10 mouse cellular contexts compared by ENCODE assay signal in the genomic region with DNA sequence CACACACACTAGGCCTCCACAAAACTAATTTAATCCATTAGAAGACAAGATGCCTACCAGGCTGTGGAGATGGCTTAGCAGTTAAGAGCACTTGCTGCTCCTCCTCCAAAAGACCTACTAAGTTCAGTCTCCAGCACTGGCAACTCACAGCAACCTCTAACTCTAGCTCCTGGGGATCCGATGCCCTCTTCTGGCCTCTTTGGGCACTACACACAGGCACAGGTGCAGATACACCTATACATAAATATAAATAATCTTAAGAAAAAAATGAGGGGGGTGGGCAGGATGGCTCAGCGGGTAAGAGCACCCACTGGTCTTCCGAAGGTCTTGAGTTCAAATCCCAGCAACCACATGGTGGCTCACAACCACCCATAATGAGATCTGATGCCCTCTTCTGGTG. TPM values are rescaled to one million over a fixed set of nuclear protein-coding genes. Genes with fewer than 3 reads are reported as not detected.
DNase-seq lines count a peak whose midpoint lies in the region; ATAC-seq and TF ChIP-seq lines count a peak whose summit lies in the region.
"Had no signal": no experiment of that assay in that cellular context is flagged by ENCODE, and none has a peak within 500 bp of the region (broad histone marks: within the 10 kb centered on the region; RNA-seq: fewer than 3 reads in every experiment).

No protein-coding gene starts in this region.

- TF ChIP-seq EP300 in lung, postnatal 0 days (IDR thresholded peaks at IDR 0.05), result no peak
- no peak for TF ChIP-seq EP300 in stomach, postnatal 0 days (optimal IDR thresholded peaks at IDR 0.05)

- H3K4me2 ChIP-seq in lung, postnatal 0 days (replicated peaks; ENCODE audit: low read depth, low read length), result no peak overlapping the region
- H3K4me2 ChIP-seq in stomach, postnatal 0 days (replicated peaks; ENCODE audit: low read depth), result no peak overlapping the region
- H3K4me2 ChIP-seq in hindbrain, embryonic 11.5 days (replicated peaks; ENCODE audit: low read depth, low read length), result no peak overlapping the region
- H3K4me2 ChIP-seq: midbrain, embryonic 12.5 days had no signal

- WGBS in lung, postnatal 0 days, result 17% methylated on average over 3 of the region's 3 CpGs
- WGBS in stomach, postnatal 0 days, result 15% methylated on average over 3 of the region's 3 CpGs
- whole genome bisulfite sequencing in hindbrain, embryonic 11.5 days, result 21% methylated on average over 3 of the region's 3 CpGs
- WGBS in midbrain, embryonic 10.5 days, result 23% methylated on average over 3 of the region's 3 CpGs

- H3K27ac ChIP-seq in gastrocnemius, adult 2 months, result no peak overlapping the region
- H3K27ac ChIP-seq in lung, postnatal 0 days (ENCODE audit: low read length), result no peak overlapping the region
- H3K27ac ChIP-seq in stomach, postnatal 0 days (replicated peaks), result no peak overlapping the region
- H3K27ac ChIP-seq in hindbrain, embryonic 11.5 days (ENCODE audit: low read depth, low read length), result no peak overlapping the region
- no peak overlapping the region for H3K27ac ChIP-seq in midbrain, embryonic 10.5 days (replicated peaks)
- H3K27ac ChIP-seq: midbrain, embryonic 12.5 days had no signal

- no peaks in the 10 kb centered on the region for H3K36me3 ChIP-seq in lung, postnatal 0 days (ENCODE audit: insufficient read depth, low read length)
- H3K36me3 ChIP-seq in stomach, postnatal 0 days (ENCODE audit: control insufficient read depth, insufficient read depth, low read length), result no peaks in the 10 kb centered on the region
- no peaks in the 10 kb centered on the region for H3K36me3 ChIP-seq in hindbrain, embryonic 11.5 days (ENCODE audit: control insufficient read depth, insufficient read depth, low read length)
- H3K36me3 ChIP-seq in midbrain, embryonic 10.5 days, result 0 out of 2 replicates have a peak, but pooled peaks cover 2% of the 10 kb centered on the region
- H3K36me3 ChIP-seq: midbrain, embryonic 12.5 days had no signal

- H3K4me1 ChIP-seq in lung, postnatal 0 days (ENCODE audit: insufficient read depth, low read depth, low read length), result peaks cover 5% of the 10 kb centered on the region; the same call in 1 of the 2 replicates
- H3K4me1 ChIP-seq in stomach, postnatal 0 days (replicated peaks; ENCODE audit: control insufficient read depth, insufficient read depth), result peaks cover 5% of the 10 kb centered on the region; the same call in 1 of the 2 replicates
- peaks cover 12% of the 10 kb centered on the region; the same call in 1 of the 2 replicates for H3K4me1 ChIP-seq in hindbrain, embryonic 11.5 days (replicated peaks; ENCODE audit: control insufficient read depth, insufficient read depth, low read length)
- peaks cover 39% of the 10 kb centered on the region for H3K4me1 ChIP-seq in midbrain, embryonic 10.5 days

- intact Hi-C loops in gastrocnemius, adult 2 months (cut with DNase I), result no loop called here

- no peak for ATAC-seq in lung, postnatal 0 days
- no peak for ATAC-seq in stomach, postnatal 0 days (ENCODE audit: low FRiP score, low TSS enrichment)
- no peak for ATAC-seq in hindbrain, embryonic 11.5 days (ENCODE audit: low FRiP score)
- ATAC-seq: Patski had no signal

- peaks cover 45% of the 10 kb centered on the region for H3K27me3 ChIP-seq in lung, postnatal 0 days (replicated peaks; ENCODE audit: insufficient read depth, low read length)
- H3K27me3 ChIP-seq in stomach, postnatal 0 days (ENCODE audit: control insufficient read depth, insufficient read depth, low read length), result peaks cover 10% of the 10 kb centered on the region
- peaks cover 49% of the 10 kb centered on the region for H3K27me3 ChIP-seq in hindbrain, embryonic 11.5 days (ENCODE audit: control insufficient read depth, insufficient read depth, low read length)
- H3K27me3 ChIP-seq in midbrain, embryonic 10.5 days (ENCODE audit: low read depth, poor library complexity, severe bottlenecking), result peaks cover 78% of the 10 kb centered on the region
- H3K27me3 ChIP-seq: Patski had no signal

- TF ChIP-seq CTCF in gastrocnemius, adult 2 months (IDR thresholded peaks at IDR 0.05), result peak; percentile 51
- peak; percentile 55 for TF ChIP-seq CTCF in lung, postnatal 0 days (IDR thresholded peaks at IDR 0.05)
- TF ChIP-seq CTCF in stomach, postnatal 0 days (IDR thresholded peaks at IDR 0.05; ENCODE audit: low read depth), result peak; percentile 68

- no peak overlapping the region for H3K9ac ChIP-seq in lung, postnatal 0 days (replicated peaks; ENCODE audit: low read depth)
- H3K9ac ChIP-seq in stomach, postnatal 0 days (ENCODE audit: low read length), result no peak overlapping the region
- no peak overlapping the region for H3K9ac ChIP-seq in hindbrain, embryonic 11.5 days (ENCODE audit: low read depth, low read length)
- H3K9ac ChIP-seq: midbrain, embryonic 12.5 days had no signal

- DNase-seq in gastrocnemius, adult 2 months, result no peak
- DNase-seq in gastrocnemius, postnatal 10 days, result no peak
- no peak for DNase-seq in lung, postnatal 0 days (ENCODE audit: low spot score)
- DNase-seq in lung, adult 18-20 months, result no peak
- DNase-seq in T-cell, adult 2 months (ENCODE audit: low spot score), result peak; percentile 38
- peak; percentile 55 for DNase-seq in stomach, postnatal 0 days (ENCODE audit: low spot score)
- no peak for DNase-seq in hindbrain, embryonic 11.5 days (ENCODE audit: low spot score)
- DNase-seq in midbrain, embryonic 10.5 days (ENCODE audit: low spot score), result no peak

- H3K4me3 ChIP-seq in gastrocnemius, adult 2 months, result no peak overlapping the region
- no peak overlapping the region for H3K4me3 ChIP-seq in lung, postnatal 0 days (ENCODE audit: low read depth, low read length)
- H3K4me3 ChIP-seq in stomach, postnatal 0 days (ENCODE audit: low read depth, low read length), result no peak overlapping the region
- no peak overlapping the region for H3K4me3 ChIP-seq in hindbrain, embryonic 11.5 days (ENCODE audit: low read depth, low read length)
- no peak overlapping the region for H3K4me3 ChIP-seq in midbrain, embryonic 10.5 days
- H3K4me3 ChIP-seq: midbrain, embryonic 12.5 days had no signal

- no peaks in the 10 kb centered on the region for H3K9me3 ChIP-seq in lung, postnatal 0 days (ENCODE audit: low read length)
- H3K9me3 ChIP-seq in stomach, postnatal 0 days (ENCODE audit: control insufficient read depth, low read length), result no peaks in the 10 kb centered on the region
- H3K9me3 ChIP-seq in hindbrain, embryonic 11.5 days (ENCODE audit: control insufficient read depth, low read length), result no peaks in the 10 kb centered on the region
- H3K9me3 ChIP-seq in midbrain, embryonic 10.5 days (replicated peaks), result no peaks in the 10 kb centered on the region
- H3K9me3 ChIP-seq: midbrain, embryonic 12.5 days had no signal

RNA-seq across cellular contexts. Expression of a gene that starts 2.0 kb away (rescaled TPM):
- total RNA-seq in gastrocnemius, adult 2 months (2021), result not detected
- not detected for total RNA-seq in gastrocnemius, postnatal 10 days (2021)
- polyA plus RNA-seq in lung, postnatal 0 days (2015; fragmentation: Nextera tagmentation; extraction: Ambion mirVana), result 0.12 and 0.30 TPM in 2 replicates
- 0.75 and 0.98 TPM in 2 replicates for polyA plus RNA-seq in stomach, postnatal 0 days (2015; fragmentation: Nextera tagmentation; extraction: Ambion mirVana)
- polyA plus RNA-seq in hindbrain, embryonic 11.5 days (2014; fragmentation: Nextera tagmentation; extraction: Ambion mirVana), result 0.18 and 0.49 TPM in 2 replicates
- polyA plus RNA-seq in midbrain, embryonic 10.5 days (2016; fragmentation: Nextera tagmentation; extraction: Ambion mirVana), result 0.11 TPM in 1 of 2 replicates, not detected in the other

RNA-seq across cellular contexts. Expression of a gene that starts 5.4 kb away (rescaled TPM):
- total RNA-seq in gastrocnemius, adult 2 months (2021), result 10 to 100 TPM; 10.8 to 14.4 TPM
- total RNA-seq in gastrocnemius, postnatal 10 days (2021), result 10 to 100 TPM; 16.0 to 21.4 TPM
- 106 TPM in 2 replicates for polyA plus RNA-seq in lung, postnatal 0 days (2015; fragmentation: Nextera tagmentation; extraction: Ambion mirVana)
- 79.0 and 82.8 TPM in 2 replicates for polyA plus RNA-seq in stomach, postnatal 0 days (2015; fragmentation: Nextera tagmentation; extraction: Ambion mirVana)
- polyA plus RNA-seq in hindbrain, embryonic 11.5 days (2014; fragmentation: Nextera tagmentation; extraction: Ambion mirVana), result 61.7 and 63.9 TPM in 2 replicates
- 66.6 and 69.8 TPM in 2 replicates for polyA plus RNA-seq in midbrain, embryonic 10.5 days (2016; fragmentation: Nextera tagmentation; extraction: Ambion mirVana)

RNA-seq across cellular contexts. Expression of a gene that starts 6.0 kb away (rescaled TPM):
- 10 to 100 TPM in 1 of 2 experiments, 1 to 10 TPM in 1; 8.2 to 13.8 TPM for total RNA-seq in gastrocnemius, adult 2 months (2021)
- total RNA-seq in gastrocnemius, postnatal 10 days (2021), result 1 to 10 TPM; 8.9 to 10.0 TPM
- polyA plus RNA-seq in lung, postnatal 0 days (2015; fragmentation: Nextera tagmentation; extraction: Ambion mirVana), result 33.5 and 35.9 TPM in 2 replicates
- 24.7 and 28.7 TPM in 2 replicates for polyA plus RNA-seq in stomach, postnatal 0 days (2015; fragmentation: Nextera tagmentation; extraction: Ambion mirVana)
- polyA plus RNA-seq in hindbrain, embryonic 11.5 days (2014; fragmentation: Nextera tagmentation; extraction: Ambion mirVana), result 27.9 and 34.0 TPM in 2 replicates
- 29.5 and 33.9 TPM in 2 replicates for polyA plus RNA-seq in midbrain, embryonic 10.5 days (2016; fragmentation: Nextera tagmentation; extraction: Ambion mirVana)

RNA-seq across cellular contexts. Expression of a gene that starts 11.1 kb away (rescaled TPM):
- total RNA-seq in gastrocnemius, adult 2 months (2021), result not detected
- not detected for total RNA-seq in gastrocnemius, postnatal 10 days (2021)
- polyA plus RNA-seq in lung, postnatal 0 days (2015; fragmentation: Nextera tagmentation; extraction: Ambion mirVana), result 1.7 and 2.4 TPM in 2 replicates
- polyA plus RNA-seq in stomach, postnatal 0 days (2015; fragmentation: Nextera tagmentation; extraction: Ambion mirVana), result 3.7 and 4.5 TPM in 2 replicates
- 0.54 TPM in 1 of 2 replicates, not detected in the other for polyA plus RNA-seq in hindbrain, embryonic 11.5 days (2014; fragmentation: Nextera tagmentation; extraction: Ambion mirVana)
- 0.35 and 0.43 TPM in 2 replicates for polyA plus RNA-seq in midbrain, embryonic 10.5 days (2016; fragmentation: Nextera tagmentation; extraction: Ambion mirVana)

RNA-seq across cellular contexts. Expression of a gene that starts 14.7 kb away (rescaled TPM):
- 100 to 1,000 TPM in 1 of 2 experiments, 10 to 100 TPM in 1; 80.0 to 108 TPM for total RNA-seq in gastrocnemius, adult 2 months (2021)
- 10 to 100 TPM; 45.8 to 45.9 TPM for total RNA-seq in gastrocnemius, postnatal 10 days (2021)
- polyA plus RNA-seq in lung, postnatal 0 days (2015; fragmentation: Nextera tagmentation; extraction: Ambion mirVana), result 9.8 and 12.8 TPM in 2 replicates
- polyA plus RNA-seq in stomach, postnatal 0 days (2015; fragmentation: Nextera tagmentation; extraction: Ambion mirVana), result 20.4 and 20.8 TPM in 2 replicates
- 4.1 and 5.0 TPM in 2 replicates for polyA plus RNA-seq in hindbrain, embryonic 11.5 days (2014; fragmentation: Nextera tagmentation; extraction: Ambion mirVana)
- polyA plus RNA-seq in midbrain, embryonic 10.5 days (2016; fragmentation: Nextera tagmentation; extraction: Ambion mirVana), result 8.9 and 9.5 TPM in 2 replicates

Comparison
In these comparisons a context has a peak if more than half of its experiments do, and no peak if none do; other contexts are left out.
1. DNase-seq: peak in T-cell, adult 2 months (single experiment) and stomach, postnatal 0 days (single experiment); none in gastrocnemius, adult 2 months (single experiment), gastrocnemius, postnatal 10 days (single experiment), lung, postnatal 0 days (single experiment), lung, adult 18-20 months (0 of 2), hindbrain, embryonic 11.5 days (single experiment) and midbrain, embryonic 10.5 days (single experiment).
2. Peak in every context shown above with its lines, with median percentiles within 50 percentile points of each other: CTCF ChIP-seq.